Mouse (Mus musculus) E14TG2a.4 (cell line): ENCODE measurements around the gene Nudt14.

ENCODE experiments used
- H3K27me3 ChIP-seq: 2 replicates; pipeline ENCODE4 v1.6.1; 2014; ENCODE audit warnings: low read length, control low read depth; ENCODE audit not compliant: insufficient read depth
- H3K36me3 ChIP-seq: 2 replicates; pipeline ENCODE4 v1.6.1; 2014; ENCODE audit warnings: low read length, control low read depth; ENCODE audit not compliant: insufficient read depth
- H3K4me1 ChIP-seq: replicated peaks from 2 replicates; pipeline ENCODE4 v1.6.1; 2014; ENCODE audit warnings: low read depth, low read length, control low read depth
- H3K4me3 ChIP-seq: replicated peaks from 2 replicates; pipeline ENCODE4 v1.5.1; 2014; ENCODE audit warnings: mild to moderate bottlenecking, low read length
- H3K9me3 ChIP-seq: 2 replicates; pipeline ENCODE4 v1.6.1; 2014; ENCODE audit warnings: low read length, control low read depth
- CTCF ChIP-seq: conservative IDR thresholded peaks from 2 replicates; pipeline ENCODE4 v1.5.1; 2014; ENCODE audit warnings: low read length
- NANOG ChIP-seq: IDR thresholded peaks from 2 replicates; pipeline ENCODE4 v1.6.1; 2014; ENCODE audit warnings: borderline replicate concordance, low read length, mixed read lengths
- POU5F1 ChIP-seq: IDR thresholded peaks from 2 replicates; pipeline ENCODE4 v1.6.1; 2014; ENCODE audit warnings: low read length, borderline replicate concordance

Gene Nudt14

GRCm38 (mm10) chr12:112974736-112975135, 32.8 kb upstream of the Nudt14 start:
- Histone ChIP-seq H3K4me1 (peaks cover 21% of the 10 kb centered on the region), H3K9me3 (no peaks in the 10 kb centered on the region), H3K27me3 (no peaks in the 10 kb centered on the region), H3K4me3 (no peak overlapping the region), H3K36me3 (peaks cover 74% of the 10 kb centered on the region)
- TF ChIP-seq NANOG (no peak), CTCF (no peak), POU5F1 (no peak)

GRCm38 (mm10) chr12:112969616-112970015, 27.7 kb upstream of the Nudt14 start:
- Histone ChIP-seq H3K27me3 (no peaks in the 10 kb centered on the region), H3K4me3 (no peak overlapping the region), H3K9me3 (no peaks in the 10 kb centered on the region), H3K4me1 (no peaks in the 10 kb centered on the region), H3K36me3 (peaks cover 98% of the 10 kb centered on the region)
- TF ChIP-seq NANOG (no peak), CTCF (no peak), POU5F1 (no peak)

GRCm38 (mm10) chr12:112968943-112969342, 27.0 kb upstream of the Nudt14 start:
- Histone ChIP-seq H3K4me3 (no peak overlapping the region), H3K27me3 (no peaks in the 10 kb centered on the region), H3K4me1 (no peaks in the 10 kb centered on the region), H3K9me3 (no peaks in the 10 kb centered on the region), H3K36me3 (peaks cover 98% of the 10 kb centered on the region)
- TF ChIP-seq CTCF: no peak
- no peak for TF ChIP-seq POU5F1
- no peak for TF ChIP-seq NANOG

- Histone ChIP-seq H3K4me3 (no peak overlapping the region), H3K36me3 (peaks cover 98% of the 10 kb centered on the region), H3K4me1 (no peaks in the 10 kb centered on the region), H3K27me3 (no peaks in the 10 kb centered on the region), H3K9me3 (no peaks in the 10 kb centered on the region)
- TF ChIP-seq CTCF: no peak
- TF ChIP-seq POU5F1: no peak
- no peak for TF ChIP-seq NANOG
These were observed 23.9 kb upstream of the Nudt14 start for GRCm38 (mm10) chr12:112965783-112966182.

- Histone ChIP-seq H3K27me3 (no peaks in the 10 kb centered on the region), H3K9me3 (no peaks in the 10 kb centered on the region), H3K4me3 (no peak overlapping the region), H3K36me3 (peaks cover 96% of the 10 kb centered on the region), H3K4me1 (peaks cover 5% of the 10 kb centered on the region)
- no peak for TF ChIP-seq NANOG
- no peak for TF ChIP-seq CTCF
- TF ChIP-seq POU5F1: no peak
These were observed 19.9 kb upstream of the Nudt14 start for GRCm38 (mm10) chr12:112961872-112962271.

GRCm38 (mm10) chr12:112961428-112961827, 19.5 kb upstream of the Nudt14 start:
- Histone ChIP-seq H3K36me3 (peaks cover 96% of the 10 kb centered on the region), H3K4me1 (peaks cover 5% of the 10 kb centered on the region), H3K4me3 (no peak overlapping the region), H3K9me3 (no peaks in the 10 kb centered on the region), H3K27me3 (no peaks in the 10 kb centered on the region)
- no peak for TF ChIP-seq POU5F1
- TF ChIP-seq CTCF: no peak
- TF ChIP-seq NANOG: no peak

GRCm38 (mm10) chr12:112959421-112959820, 17.5 kb upstream of the Nudt14 start:
- peaks cover 84% of the 10 kb centered on the region for H3K36me3 ChIP-seq
- H3K27me3 ChIP-seq: no peaks in the 10 kb centered on the region

GRCm38 (mm10) chr12:112958303-112958702, 16.4 kb upstream of the Nudt14 start:
- H3K36me3 ChIP-seq: peaks cover 73% of the 10 kb centered on the region
- H3K27me3 ChIP-seq: no peaks in the 10 kb centered on the region
- no peak overlapping the region for H3K4me3 ChIP-seq
- H3K9me3 ChIP-seq: no peaks in the 10 kb centered on the region
- peaks cover 7% of the 10 kb centered on the region for H3K4me1 ChIP-seq
- TF ChIP-seq POU5F1: no peak
- TF ChIP-seq CTCF: 0 out of 2 replicates have a peak, but pooled peaks have one; percentile 7
- TF ChIP-seq NANOG: no peak

More at GRCm38 (mm10) chr12:112959421-112959820, 17.5 kb upstream of the Nudt14 start:
- TF ChIP-seq CTCF (no peak), NANOG (no peak), POU5F1 (no peak)
- H3K4me3 ChIP-seq: no peak overlapping the region
- H3K9me3 ChIP-seq: no peaks in the 10 kb centered on the region
- H3K4me1 ChIP-seq: peaks cover 7% of the 10 kb centered on the region

- Histone ChIP-seq H3K4me1 (peaks cover 12% of the 10 kb centered on the region), H3K36me3 (peaks cover 48% of the 10 kb centered on the region), H3K27me3 (peaks cover 18% of the 10 kb centered on the region), H3K9me3 (no peaks in the 10 kb centered on the region), H3K4me3 (no peak overlapping the region)
- TF ChIP-seq POU5F1: no peak
- peak; percentile 89 for TF ChIP-seq CTCF
- no peak for TF ChIP-seq NANOG
These were observed 13.9 kb upstream of the Nudt14 start for GRCm38 (mm10) chr12:112955800-112956199.
